Mouse (Mus musculus): ENCODE data around the gene Fuca1.

- TF ChIP-seq POLR2A (IDR thresholded peaks at IDR 0.05; ENCODE audit: low read depth, low read length) (no peak), CTCF (conservative IDR thresholded peaks at IDR 0.05; ENCODE audit: insufficient read depth, insufficient read length, low read depth, low read length) (no peak)
Measured at GRCm38 (mm10) chr4:135898380-135899049, 22.0 kb upstream of the Fuca1 start.
